Mouse (Mus musculus): ENCODE results near the gene Ncapd3.

Gene Ncapd3

GRCm38 (mm10) chr9:27029828-27030762 lies at the start of gene Ncapd3, which contains the start of gene Vps26b:
Gene Ncapd3, plus strand, starts transcription at chr9:27030175.
Gene Vps26b, minus strand, starts transcription at chr9:27030065.
- peak; percentile 89 to 93 for DNase-seq

DNA sequence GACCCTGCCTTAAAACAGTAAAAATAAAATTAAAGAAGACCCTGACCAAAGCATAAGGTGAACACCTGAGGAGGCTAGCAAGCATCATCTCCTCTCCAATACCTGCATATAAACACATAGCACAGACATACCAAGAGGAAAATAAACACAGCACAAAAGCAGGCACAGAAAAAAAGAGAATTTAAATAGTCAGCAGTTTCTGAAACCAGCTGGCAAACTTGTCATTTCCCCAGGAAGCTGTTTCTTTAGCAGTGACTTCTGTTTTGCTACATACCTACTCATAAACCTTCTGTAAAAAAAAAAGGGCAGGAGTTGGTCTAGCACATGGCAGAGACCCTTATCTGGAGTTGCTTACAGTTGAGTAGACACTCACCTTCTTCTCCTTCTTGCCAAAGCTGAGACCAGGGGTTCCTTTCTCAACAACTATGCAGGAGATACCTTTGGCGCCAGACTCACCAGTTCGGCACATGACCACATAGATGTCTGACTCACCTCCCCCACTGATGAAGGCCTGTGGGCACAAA lies 44.8 kb upstream of the Ncapd3 start:
- no peak for DNase-seq

DNA sequence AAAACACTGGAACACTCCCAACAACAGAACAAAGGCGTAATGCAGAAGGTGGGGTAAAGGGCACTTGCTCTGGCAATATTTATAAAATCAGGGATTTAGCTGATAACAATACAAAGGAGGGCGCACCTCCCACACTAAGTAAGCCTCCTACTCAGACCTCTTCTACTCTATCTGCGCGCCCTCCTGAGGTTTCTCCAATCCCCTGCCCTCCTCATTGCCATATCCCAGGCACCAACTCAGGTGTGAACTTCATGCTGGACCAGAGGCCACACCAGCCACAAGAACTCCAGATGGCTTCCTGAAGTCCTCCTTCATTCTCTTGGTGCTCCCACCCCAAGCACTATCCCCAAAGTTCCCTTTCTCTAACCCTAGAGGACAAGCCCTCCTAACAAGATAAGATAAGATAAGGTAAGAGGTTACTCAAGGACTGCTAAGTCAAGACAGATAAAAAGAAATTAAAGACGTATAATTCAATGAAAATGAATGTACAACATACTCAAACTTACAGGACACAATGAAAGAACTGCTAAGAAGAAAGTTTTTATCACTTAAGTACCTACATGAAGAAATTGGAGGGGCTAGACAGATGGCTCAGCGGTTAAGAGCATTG lies 44.2 kb upstream of the Ncapd3 start:
- no peak for DNase-seq

DNA sequence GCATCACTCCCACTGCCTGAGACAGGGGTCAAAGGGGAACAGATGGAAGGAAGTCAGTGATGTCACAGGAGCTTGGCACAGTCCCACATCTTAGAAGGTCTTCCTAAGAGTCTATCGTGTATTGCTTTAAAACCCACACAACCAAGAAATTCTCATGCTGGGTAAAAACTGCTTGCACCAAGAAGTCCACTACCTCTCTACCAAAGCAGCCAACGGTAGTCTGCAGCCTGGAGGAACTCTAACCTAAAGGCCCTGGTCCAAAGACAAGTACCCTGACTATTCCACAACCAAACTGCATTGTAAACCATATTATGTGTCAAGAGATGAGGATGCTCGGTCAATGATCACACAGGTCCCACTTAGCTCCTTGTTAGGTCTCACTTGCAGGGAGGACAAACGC lies 39.8 kb upstream of the Ncapd3 start:
- no peak for DNase-seq

GRCm38 (mm10) chr9:26993118-26993517 lies 36.9 kb upstream of the Ncapd3 start:
- no peak for DNase-seq

GRCm38 (mm10) chr9:26993900-26994299 lies 36.1 kb upstream of the Ncapd3 start:
- DNase-seq = no peak

DNA sequence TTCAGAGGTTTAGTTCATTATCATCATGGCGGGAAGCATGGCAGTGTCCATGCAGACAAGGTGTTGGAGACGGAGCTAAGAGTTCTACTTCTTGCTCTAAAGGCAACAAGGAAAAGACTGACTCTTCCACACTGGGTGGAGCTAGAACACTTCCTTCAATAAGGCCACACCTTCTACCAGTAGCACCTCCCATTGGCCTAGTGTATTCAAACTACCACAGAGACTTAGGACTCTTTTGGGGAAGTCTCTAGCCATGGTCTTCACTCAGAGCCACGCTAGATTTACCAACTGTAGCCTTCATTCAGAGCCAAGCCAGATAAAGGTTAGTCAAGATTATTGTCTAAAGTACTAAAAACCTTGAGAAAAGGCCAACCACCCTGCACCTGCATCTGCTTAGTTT lies 32.9 kb upstream of the Ncapd3 start:
- DNase-seq = no peak

DNA sequence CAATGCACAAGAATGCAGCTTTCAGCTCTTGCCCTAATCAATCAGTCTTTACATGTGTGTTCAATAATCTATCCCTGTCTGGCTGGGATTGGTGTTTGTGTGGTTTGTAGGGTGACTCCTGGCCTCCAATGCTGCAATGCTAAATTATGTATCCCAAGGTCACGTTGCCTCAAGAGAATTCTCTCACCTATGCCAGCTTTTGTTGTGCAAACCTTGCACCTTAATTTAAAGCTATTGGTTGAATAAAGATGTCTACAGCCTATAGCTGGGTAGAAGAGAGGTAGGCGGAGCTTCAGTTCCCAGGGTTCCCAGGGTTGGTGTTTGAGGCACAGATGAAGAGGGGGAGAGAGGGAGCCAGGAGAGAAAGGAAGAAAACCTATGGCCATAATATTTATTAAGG lies 32.5 kb upstream of the Ncapd3 start:
- DNase-seq = no peak

DNA sequence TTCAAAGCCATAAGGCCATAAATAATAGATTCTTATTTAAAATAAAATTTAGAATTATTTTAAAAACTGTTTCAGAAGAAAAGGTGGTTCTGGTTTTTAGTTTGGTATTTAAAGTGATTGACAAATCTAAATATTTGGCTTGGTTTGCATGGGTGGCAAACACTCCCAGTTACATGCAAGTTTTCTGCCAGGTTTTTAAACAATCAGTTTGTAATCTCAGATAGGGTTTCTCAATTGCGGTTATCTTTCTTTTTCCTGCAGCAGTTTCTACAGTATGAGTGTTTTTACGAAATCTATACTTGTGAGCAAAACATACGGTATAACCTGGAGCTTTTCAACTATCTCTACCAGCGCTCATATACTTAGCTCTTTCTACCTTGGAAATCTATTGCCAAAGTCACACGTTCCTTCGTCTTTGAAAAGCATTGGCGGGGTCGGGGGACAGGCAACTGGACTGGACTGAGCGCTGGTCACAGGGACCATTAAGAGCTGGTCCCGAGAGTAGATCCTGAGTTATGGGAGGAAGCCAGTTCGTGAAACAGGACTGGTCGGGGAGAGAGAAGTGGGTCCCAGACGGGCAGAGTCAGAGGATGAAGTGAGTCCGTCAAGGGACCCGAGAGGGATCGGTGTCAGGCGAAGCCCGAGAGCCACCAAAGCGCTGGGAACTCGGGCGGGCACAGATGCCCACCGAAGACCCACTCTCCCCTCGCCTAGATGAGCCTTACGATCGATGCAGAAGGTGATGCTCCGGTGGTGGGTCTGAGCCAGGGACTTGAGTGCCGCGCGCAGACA lies 31.1 kb upstream of the Ncapd3 start:
- DNase-seq = no peak

DNA sequence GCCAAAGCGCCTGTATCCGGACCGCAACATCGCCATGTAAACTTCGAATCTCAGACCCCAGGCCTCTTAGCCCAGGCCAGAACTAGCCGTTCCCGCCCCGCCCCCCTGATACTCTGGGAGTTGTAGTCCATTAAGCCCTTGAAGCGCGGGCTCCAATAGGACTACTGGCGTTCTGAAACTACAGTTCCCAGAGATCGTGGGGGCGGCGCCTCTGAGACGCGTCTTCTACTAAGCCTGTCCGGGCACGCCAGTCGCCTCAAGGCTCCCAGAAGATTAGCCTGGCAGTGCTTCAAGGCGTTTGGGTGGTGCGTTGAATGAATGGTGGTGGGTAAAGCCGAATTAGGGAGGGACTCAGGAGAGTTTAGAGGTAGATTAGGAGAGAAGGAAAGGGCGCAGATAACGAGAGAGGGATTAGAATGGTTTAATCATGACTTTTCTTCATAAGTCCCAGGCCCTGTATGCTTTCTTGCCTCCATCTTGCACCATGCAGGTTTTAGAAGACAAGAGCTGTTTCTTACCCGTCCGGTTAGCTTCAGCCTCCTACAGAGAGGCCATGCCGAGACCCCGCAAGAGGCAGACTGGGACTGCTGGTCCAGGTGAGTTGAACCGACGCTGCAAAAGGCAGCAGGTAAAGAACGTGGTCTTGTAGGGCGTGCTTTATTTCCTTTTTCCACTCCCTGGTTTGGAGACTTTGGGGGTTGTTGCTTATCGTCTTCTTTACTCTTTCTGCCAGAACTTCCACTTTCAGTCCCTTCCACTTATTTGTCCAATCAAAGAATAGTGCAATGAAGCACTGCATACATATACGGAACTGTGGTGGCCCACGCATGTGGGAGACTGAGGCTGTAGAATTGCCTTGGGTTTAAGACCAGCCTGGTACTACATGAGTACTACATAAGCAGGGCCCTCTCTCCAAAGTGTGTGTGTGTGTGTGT lies 30.2 kb upstream of the Ncapd3 start, which contains the start of the genes Acad8 and Thyn1:
TSS of gene Acad8 (minus strand) at position 106 of the 935 bp plus-strand sequence.
TSS of gene Thyn1 (plus strand) at position 250 of the 935 bp plus-strand sequence.
- DNase-seq = peak; percentile 90

DNA sequence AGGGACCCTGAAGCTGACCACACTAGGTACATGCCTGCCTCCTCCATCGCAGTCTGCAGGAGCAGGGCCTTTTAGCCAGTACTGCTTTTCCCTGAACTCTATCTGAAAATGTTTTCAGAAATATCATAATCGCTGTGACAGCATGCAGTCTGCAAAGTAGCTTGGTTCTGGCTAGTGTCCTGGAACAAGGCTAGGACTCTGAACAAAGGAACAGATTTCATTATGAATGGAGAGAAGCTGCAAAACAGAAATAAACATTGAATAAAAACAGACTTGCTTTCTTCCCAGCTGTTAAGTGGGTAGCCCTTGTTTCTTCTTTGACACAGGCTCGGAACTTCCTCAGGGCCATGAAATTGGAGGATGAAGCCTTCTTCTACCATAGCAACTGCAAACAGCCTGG lies 24.7 kb upstream of the Ncapd3 start:
- no peak for DNase-seq

DNA sequence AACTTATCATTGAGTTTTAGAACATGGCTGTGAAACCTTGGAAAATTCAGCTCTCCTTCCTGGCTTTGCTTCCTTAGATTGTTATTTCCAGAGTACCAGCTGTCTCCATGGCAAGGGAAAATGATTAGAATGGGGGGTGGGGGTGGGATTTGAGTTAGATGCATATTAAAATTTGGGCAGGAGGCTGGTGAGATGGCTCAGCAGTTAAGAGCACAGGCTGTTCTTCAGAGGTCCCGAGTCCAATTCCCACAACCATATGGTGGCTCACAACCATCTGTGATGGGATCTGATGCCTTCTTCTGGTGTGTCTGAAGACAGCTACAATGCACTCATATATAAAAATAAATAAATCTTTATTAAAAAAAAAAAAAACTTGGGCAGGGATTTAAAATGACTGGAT lies 24.0 kb upstream of the Ncapd3 start:
- DNase-seq = no peak

- no peak for DNase-seq
Measured at GRCm38 (mm10) chr9:27006866-27007265, 23.1 kb upstream of the Ncapd3 start.

DNA sequence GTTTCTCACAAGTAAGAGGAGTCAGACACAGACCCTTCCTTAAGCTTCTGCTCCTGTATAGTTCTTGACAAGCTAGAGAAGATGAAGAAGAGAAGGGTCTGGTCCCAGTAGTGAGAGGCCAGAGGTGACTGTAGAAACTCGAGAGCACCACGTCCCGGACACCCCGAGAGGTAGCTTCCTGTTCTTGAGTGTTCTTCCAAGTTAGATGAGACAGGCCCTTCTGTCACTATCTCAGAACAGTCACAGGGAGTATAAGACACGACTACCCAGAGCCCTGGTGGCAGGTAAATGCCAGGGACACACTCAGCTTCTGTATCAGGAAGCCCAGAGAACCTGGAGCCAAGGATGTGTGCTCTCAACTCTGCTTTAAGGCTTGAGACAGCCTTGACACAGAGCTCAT lies 20.7 kb upstream of the Ncapd3 start:
- DNase-seq = no peak

GRCm38 (mm10) chr9:27011572-27011971 lies 18.4 kb upstream of the Ncapd3 start:
- no peak for DNase-seq

DNA sequence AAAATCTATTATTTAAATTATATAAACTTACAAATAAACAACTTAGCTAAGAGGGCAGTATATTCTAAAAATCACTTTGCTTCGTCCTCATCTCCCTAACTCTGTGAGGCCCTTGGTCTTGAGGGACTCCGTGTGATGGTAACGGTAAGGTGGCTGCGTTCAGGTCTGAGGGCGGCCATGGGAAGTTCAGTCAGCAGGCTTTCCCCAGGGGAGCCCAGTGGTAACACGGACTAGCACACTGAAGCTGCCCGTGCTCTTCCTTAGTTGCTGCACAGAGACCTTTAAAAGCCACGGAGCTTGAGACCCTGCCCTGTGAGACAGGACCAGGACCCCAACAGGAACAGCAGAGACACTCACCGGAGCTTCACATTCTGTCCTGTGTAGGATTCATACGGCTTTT lies 11.0 kb upstream of the Ncapd3 start:
- DNase-seq = no peak

DNA sequence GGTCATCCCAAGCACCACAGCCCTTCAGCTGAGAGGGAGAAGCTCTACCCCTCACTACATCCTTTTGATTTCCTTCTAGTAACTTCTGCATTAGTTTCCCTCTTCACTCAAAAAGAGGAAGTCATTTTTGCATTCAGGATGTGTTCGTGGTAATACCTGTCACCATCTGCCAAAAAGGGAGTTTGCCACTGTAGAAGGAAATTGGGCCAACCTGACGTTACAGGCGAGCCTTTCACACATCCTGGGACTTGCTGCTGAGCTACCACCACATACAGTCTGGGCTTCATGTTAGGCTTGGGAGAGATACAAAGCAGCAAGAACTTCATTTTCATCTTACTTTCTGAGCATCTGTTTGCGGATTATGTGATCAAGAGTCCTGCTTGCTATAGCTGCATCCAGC lies 6.3 kb upstream of the Ncapd3 start:
- no peak for DNase-seq

DNA sequence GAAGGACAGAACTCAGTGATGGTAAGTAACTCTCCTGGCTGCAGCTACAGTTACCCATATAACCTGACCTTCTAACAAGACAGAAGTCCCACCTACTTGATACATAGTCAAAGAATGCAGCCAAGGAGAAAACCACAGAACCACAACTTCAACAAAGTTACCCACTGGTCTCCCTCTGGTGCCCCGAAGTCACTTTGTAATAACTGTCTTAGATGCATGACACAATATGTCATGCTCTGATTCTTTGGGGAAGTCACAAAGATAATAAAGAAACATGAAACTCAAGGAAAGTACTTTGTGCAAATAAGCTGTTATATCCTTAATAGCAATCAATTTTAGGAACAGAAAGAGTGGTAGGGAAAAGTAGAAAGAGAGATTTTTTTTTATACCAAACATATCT lies 3.3 kb upstream of the Ncapd3 start:
- no peak for DNase-seq

DNA sequence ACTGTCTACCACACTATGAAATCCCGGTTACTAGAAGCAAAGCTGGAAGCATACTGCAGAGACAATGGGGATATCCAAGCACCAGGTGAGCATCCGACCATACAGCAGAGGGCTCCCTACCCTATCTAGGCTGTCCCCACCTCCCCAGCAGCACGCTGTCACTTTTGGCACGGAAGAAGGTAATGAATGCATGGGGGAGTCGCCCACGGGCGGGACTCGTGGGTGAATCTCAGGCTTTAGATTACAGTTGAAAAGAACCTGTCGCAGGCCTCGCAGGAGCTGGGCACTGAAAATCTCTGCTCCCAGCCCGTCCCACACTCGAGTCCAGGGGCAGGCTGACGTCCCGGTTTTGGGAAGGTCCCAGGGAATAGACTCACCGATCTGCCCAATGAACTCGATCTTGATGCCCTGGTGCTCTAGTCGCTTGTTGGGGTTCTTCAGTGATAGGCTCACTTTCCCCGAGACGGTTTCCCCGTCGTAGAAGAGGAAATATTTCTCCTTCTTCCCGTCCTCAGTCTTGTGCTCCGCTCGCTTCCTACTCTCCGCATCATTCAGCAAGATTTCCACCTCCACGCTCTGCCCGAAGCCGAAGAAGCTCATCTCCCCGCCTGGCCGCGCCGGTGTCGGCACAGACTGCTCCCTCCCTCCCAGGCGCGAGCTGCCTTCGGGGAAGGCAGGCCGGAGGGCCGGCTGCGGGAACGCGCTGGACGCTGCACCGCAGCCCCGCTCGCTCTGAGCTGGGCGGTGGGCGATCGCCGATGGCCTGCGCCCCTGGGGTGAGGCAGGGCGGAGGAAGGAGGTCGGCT lies 750 bp upstream of the Ncapd3 start:
- peak; percentile 51 to 64 for DNase-seq

GRCm38 (mm10) chr9:27030763-27031100 lies 757 bp downstream of the Ncapd3 start:
- no peak for DNase-seq

DNA sequence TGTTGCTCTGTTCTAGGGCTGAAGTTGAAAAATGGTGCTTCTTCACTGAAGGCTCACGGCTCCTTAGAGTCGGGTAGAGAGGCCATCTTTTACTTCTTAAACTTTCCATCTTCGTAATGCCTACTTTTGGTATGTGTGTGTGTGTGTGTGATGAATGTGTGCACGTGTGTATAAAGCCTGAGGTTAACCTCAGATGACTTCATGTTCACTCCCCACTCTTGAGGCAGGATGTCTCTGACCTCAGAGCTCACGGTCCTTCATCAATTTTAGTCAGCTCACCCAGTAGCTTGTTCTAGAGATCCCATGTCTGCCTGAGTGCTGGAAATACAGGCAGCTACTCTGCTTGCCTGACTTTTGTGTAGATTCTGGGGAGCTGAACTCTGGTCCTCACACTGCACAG lies 13.9 kb downstream of the Ncapd3 start:
- DNase-seq = no peak
